Mouse (Mus musculus): ENCODE data around the gene Itgb6. TPM values are rescaled to one million over a fixed set of nuclear protein-coding genes. Genes with fewer than 3 reads are reported as not detected.

Gene Itgb6
- total and polyA plus RNA-seq, 3 experiments = not detected

DNA sequence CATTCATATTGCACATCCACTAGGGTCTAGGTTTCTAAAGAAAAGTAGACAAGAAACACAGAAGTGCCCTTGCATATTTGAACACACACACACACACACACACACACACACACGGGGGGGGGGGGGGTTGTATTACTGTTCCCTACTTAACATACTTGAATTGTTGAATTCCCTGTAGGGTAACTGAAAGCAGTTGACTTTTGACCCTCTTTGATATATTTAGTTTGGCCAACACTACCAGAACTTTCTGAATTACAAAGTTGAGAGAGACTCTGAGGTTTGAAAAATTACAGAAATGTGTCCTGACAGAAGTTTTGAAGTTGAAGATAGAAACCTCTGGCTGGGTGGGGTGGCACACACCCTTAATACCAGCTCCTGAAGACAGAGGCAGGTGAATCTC, 32.2 kb downstream of the Itgb6 start:
- no peak for DNase-seq (ENCODE audit: extremely low read depth)
- dilution Hi-C loops (cut with MboI; ENCODE audit: extremely low pct_ligation_motif_present, extremely low pct_unique_long_range_greater_than_20kb, low sequenced_read_pairs) = no loop called here
- H3K4me2 ChIP-seq (ENCODE audit: insufficient read depth, low read depth, poor library complexity, severe bottlenecking) = no peak overlapping the region
- TF ChIP-seq GABPA (IDR thresholded peaks at IDR 0.05; ENCODE audit: insufficient replicate concordance, low read depth, low read length) = no peak
- TF ChIP-seq IRF4 (IDR thresholded peaks at IDR 0.05; ENCODE audit: low read depth, low read length) = no peak
- no peak for TF ChIP-seq SIN3A (IDR thresholded peaks at IDR 0.05; ENCODE audit: low read length)
- TF ChIP-seq CHD2 (IDR thresholded peaks at IDR 0.05; ENCODE audit: low read length) = no peak
- TF ChIP-seq EP300 (IDR thresholded peaks at IDR 0.05; ENCODE audit: low read length) = no peak
- TF ChIP-seq TCF12 (IDR thresholded peaks at IDR 0.05; ENCODE audit: low read depth, low read length) = no peak
- TF ChIP-seq ZC3H11A (IDR thresholded peaks at IDR 0.05; ENCODE audit: low read depth, low read length) = no peak
- no peak for TF ChIP-seq E2F4 (IDR thresholded peaks at IDR 0.05; ENCODE audit: insufficient replicate concordance, low read depth, low read length)
- H3K36me3 ChIP-seq (replicated peaks in 1 of 2; ENCODE audit: control insufficient read depth in 1 of 2, insufficient read depth in 1 of 2, low read length in 1 of 2) = no peaks in the 10 kb centered on the region
- no peak overlapping the region for H3K27ac ChIP-seq (ENCODE audit: insufficient read depth, low read depth)
- H3K4me3 ChIP-seq (replicated peaks in 1 of 3; ENCODE audit: low read depth in 2 of 3, low read length in 2 of 3, poor library complexity in 1 of 3) = no peak overlapping the region
- H3K9ac ChIP-seq (ENCODE audit: insufficient read depth, low read depth) = no peak overlapping the region
- H3K4me1 ChIP-seq (ENCODE audit: control insufficient read depth in 1 of 2, insufficient read depth in 2 of 2) = peaks cover 2 to 8% of the 10 kb centered on the region in 2 experiments; a peak in 1 of 4 replicates
- no peaks in the 10 kb centered on the region for H3K79me2 ChIP-seq (replicated peaks; ENCODE audit: control insufficient read depth, extremely low read depth, insufficient read depth, poor library complexity, severe bottlenecking)
- in situ Hi-C loops (cut with MboI; ENCODE audit: low pct_ligation_motif_present, low pct_unique_long_range_greater_than_20kb, low sequenced_read_pairs) = no loop called here
- no peaks in the 10 kb centered on the region for H3K9me3 ChIP-seq (replicated peaks; ENCODE audit: low read length)
- H3K27me3 ChIP-seq (replicated peaks) = no peaks in the 10 kb centered on the region

DNA sequence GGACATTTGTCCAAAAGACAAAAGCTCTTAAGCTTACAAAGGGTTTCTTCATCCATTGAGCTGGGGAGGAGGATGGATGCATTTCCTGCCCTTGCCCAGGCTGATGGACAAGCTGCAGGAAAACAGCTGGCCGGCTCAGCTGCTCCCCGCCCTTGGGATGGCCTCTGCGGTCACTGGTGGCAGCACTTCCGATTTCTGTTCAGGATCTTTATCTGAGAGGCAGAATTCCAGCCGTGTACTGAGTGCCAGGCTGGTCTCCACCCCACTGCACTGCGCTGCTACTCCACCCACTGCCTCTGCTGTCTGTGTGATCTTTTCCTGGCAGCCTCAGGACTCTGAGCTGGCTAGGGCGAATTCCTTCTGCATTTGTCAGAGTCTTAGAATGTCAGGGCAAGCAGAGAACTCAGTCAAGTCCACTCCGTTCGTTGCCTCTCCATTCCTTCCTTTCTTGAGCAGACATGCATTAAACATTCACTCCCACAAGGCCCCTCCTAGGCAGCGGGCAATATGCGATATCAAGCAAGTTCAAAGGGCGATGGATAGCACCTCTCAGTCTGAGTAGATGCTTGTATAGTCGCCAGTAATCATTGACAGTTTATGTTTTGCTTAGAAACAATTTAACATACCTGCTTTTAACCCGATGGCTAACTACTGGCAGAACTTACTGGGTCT, 33.4 kb downstream of the Itgb6 start:
- no peaks in the 10 kb centered on the region for H3K36me3 ChIP-seq (replicated peaks in 1 of 2; ENCODE audit: control insufficient read depth in 1 of 2, insufficient read depth in 1 of 2, low read length in 1 of 2)
- no peak overlapping the region for H3K4me3 ChIP-seq (replicated peaks in 1 of 3; ENCODE audit: low read depth in 2 of 3, low read length in 2 of 3, poor library complexity in 1 of 3)
- no peaks in the 10 kb centered on the region for H3K79me2 ChIP-seq (replicated peaks; ENCODE audit: control insufficient read depth, extremely low read depth, insufficient read depth, poor library complexity, severe bottlenecking)
- DNase-seq (ENCODE audit: extremely low read depth) = no peak
- no peak overlapping the region for H3K4me2 ChIP-seq (ENCODE audit: insufficient read depth, low read depth, poor library complexity, severe bottlenecking)
- H3K27me3 ChIP-seq (replicated peaks) = no peaks in the 10 kb centered on the region
- dilution Hi-C loops (cut with MboI; ENCODE audit: extremely low pct_ligation_motif_present, extremely low pct_unique_long_range_greater_than_20kb, low sequenced_read_pairs) = no loop called here
- H3K4me1 ChIP-seq (ENCODE audit: control insufficient read depth in 1 of 2, insufficient read depth in 2 of 2) = no peaks in the 10 kb centered on the region
- TF ChIP-seq CHD1 (IDR thresholded peaks at IDR 0.05; ENCODE audit: low read depth, low read length) (no peak), NELFE (IDR thresholded peaks at IDR 0.05; ENCODE audit: low read depth, low read length) (no peak), GABPA (IDR thresholded peaks at IDR 0.05; ENCODE audit: insufficient replicate concordance, low read depth, low read length) (no peak), ZMIZ1 (IDR thresholded peaks at IDR 0.05; ENCODE audit: low read depth, low read length) (no peak), JUN (IDR thresholded peaks at IDR 0.05; ENCODE audit: insufficient read depth, low read depth, low read length) (no peak), HCFC1 (IDR thresholded peaks at IDR 0.05; ENCODE audit: low read depth, low read length) (no peak), MAX (IDR thresholded peaks at IDR 0.05; ENCODE audit: low read length) (no peak), RCOR1 (conservative IDR thresholded peaks at IDR 0.05; ENCODE audit: low read depth, low read length) (no peak), MEF2A (IDR thresholded peaks at IDR 0.05; ENCODE audit: borderline replicate concordance, low read depth, low read length) (no peak), ZC3H11A (IDR thresholded peaks at IDR 0.05; ENCODE audit: low read depth, low read length) (no peak)
- in situ Hi-C loops (cut with MboI; ENCODE audit: low pct_ligation_motif_present, low pct_unique_long_range_greater_than_20kb, low sequenced_read_pairs) = no loop called here
- H3K27ac ChIP-seq (ENCODE audit: insufficient read depth, low read depth) = no peak overlapping the region
- no peaks in the 10 kb centered on the region for H3K9me3 ChIP-seq (replicated peaks; ENCODE audit: low read length)
- no peak overlapping the region for H3K9ac ChIP-seq (ENCODE audit: insufficient read depth, low read depth)

Data from CH12.LX (cell line).